Mouse (Mus musculus) hindbrain, embryonic 10.5 days (tissue): Measurements from ENCODE around the gene Nnat. TPM values are rescaled to one million over a fixed set of nuclear protein-coding genes. Genes with fewer than 3 reads are reported as not detected.

ENCODE experiments used
- DNase-seq: peaks from one replicate; pipeline ENCODE4 v3.0.0-alpha.2; 2017; ENCODE audit warnings: low spot score
- H3K27ac ChIP-seq: fragments of 300-500 bp; sonication (generic); 2 replicates; pipeline ENCODE4 v1.5.1; 2016; ENCODE audit warnings: mild to moderate bottlenecking, moderate library complexity
- H3K27me3 ChIP-seq: fragments of 300-500 bp; sonication (generic); 2 replicates; pipeline ENCODE4 v1.6.1; 2016; ENCODE audit warnings: mild to moderate bottlenecking; ENCODE audit not compliant: poor library complexity, insufficient read depth, severe bottlenecking
- H3K36me3 ChIP-seq: fragments of 300-500 bp; sonication (generic); 2 replicates; pipeline ENCODE4 v1.6.1; 2016; ENCODE audit warnings: mild to moderate bottlenecking, moderate library complexity
- H3K4me1 ChIP-seq: fragments of 300-500 bp; sonication (generic); replicated peaks from 2 replicates; pipeline ENCODE4 v1.6.1; 2016; ENCODE audit warnings: mild to moderate bottlenecking
- H3K4me3 ChIP-seq: fragments of 300-500 bp; sonication (generic); 2 replicates; pipeline ENCODE4 v1.5.1; 2016; ENCODE audit warnings: mild to moderate bottlenecking, moderate library complexity
- H3K9me3 ChIP-seq: fragments of 300-500 bp; sonication (generic); 2 replicates; pipeline ENCODE4 v1.6.1; 2016; ENCODE audit warnings: mild to moderate bottlenecking, moderate library complexity
- WGBS: fragments of 180-500 bp; shearing (Covaris S2); methylation state at CpG from one replicate; pipeline ENCODE4 v1.1.7; 2016; 5-methylcytosine and 5-hydroxymethylcytosine counted together
- polyA plus RNA-seq: library from polyadenylated mRNA; unstranded; fragments of >200 nt; fragmentation: Nextera tagmentation; extraction: Ambion mirVana; gene quantifications from 2 replicates; pipeline ENCODE4 v1.2.1, GENCODE M21; 2016

Nnat gene
- polyA plus RNA-seq, 1 experiment from 2014 or later: 2,739 TPM

DNA sequence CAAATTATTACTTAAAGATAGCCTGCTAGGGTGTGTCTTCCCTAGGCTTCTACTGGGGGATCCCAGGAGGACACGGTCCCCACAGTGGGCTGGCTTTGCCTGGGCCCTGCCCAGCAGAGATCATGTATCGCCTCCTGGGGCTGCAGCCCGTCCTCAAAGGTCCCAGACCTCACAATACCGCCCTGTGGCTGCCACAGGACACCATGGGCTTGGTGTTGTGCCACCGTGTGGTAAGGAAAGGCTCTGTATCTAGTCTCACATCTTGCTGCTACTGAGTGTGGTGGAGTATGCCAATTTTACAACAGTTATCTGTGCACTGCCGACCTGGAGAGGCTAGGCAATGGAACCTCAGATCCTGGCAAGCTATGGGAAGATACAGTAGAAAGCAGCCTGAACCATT, 1.4 kb upstream of the Nnat start:
- 52% methylated on average over 6 of the region's 6 CpGs for WGBS
- Histone ChIP-seq H3K36me3 (peaks cover 81% of the 10 kb centered on the region), H3K9me3 (peaks cover 50% of the 10 kb centered on the region), H3K27me3 (0 out of 2 replicates have a peak, but pooled peaks cover under 1% of the 10 kb centered on the region), H3K4me3 (no peak overlapping the region), H3K4me1 (peaks cover 70% of the 10 kb centered on the region), H3K27ac (0 out of 2 replicates have a peak overlapping the region, but pooled peaks have one; percentile 30)
- DNase-seq: peak; percentile 46

DNA sequence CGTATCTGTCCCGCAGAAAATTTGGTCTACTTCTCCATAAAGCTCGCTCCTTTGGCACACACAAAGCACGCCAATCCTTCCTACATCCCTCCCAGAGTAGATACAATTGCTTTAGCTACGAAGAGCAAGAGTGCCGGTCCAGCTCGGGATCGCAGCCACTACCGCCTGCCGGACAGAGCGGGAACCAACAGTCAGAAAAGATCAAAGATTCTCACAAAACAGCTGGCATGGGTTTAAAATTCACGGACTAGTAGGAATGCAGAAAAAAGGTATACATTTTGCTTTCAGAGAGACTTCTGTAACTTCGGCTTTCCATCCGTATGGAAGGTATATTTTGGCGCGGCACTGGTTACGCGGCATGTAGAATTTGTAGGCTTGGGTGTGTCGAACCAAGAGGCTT, 438 bp upstream of the Nnat start:
- H3K36me3 ChIP-seq: peaks cover 87% of the 10 kb centered on the region
- H3K27me3 ChIP-seq: no peaks in the 10 kb centered on the region
- peaks cover 50% of the 10 kb centered on the region for H3K9me3 ChIP-seq
- WGBS: 51% methylated on average over 19 of the region's 19 CpGs
- H3K4me3 ChIP-seq: peak overlapping the region; percentile 57
- peak overlapping the region; percentile 87 for H3K27ac ChIP-seq
- DNase-seq: no peak
- H3K4me1 ChIP-seq: peaks cover 70% of the 10 kb centered on the region

DNA sequence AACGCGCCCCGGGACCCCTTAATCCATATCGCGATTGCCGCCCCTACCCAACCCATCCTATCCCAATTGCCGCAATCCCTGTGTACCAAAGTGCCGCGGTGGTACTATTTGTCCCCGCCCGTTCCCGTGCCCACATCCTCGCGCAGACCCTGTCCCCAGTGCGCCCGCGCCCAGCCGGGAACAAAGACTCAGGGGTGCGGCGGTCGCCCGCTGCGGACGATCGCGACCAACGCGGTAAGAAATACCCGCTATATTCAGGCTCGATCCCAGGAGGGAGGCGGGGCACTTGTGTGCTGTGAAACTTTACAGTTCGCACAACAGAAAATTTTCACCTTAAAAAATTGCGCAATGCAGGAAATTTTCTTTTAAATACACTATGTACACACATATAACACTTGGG, 424 bp downstream of the Nnat start:
- peaks cover 75% of the 10 kb centered on the region for H3K4me1 ChIP-seq
- peaks cover 87% of the 10 kb centered on the region for H3K36me3 ChIP-seq
- H3K4me3 ChIP-seq: peak overlapping the region; percentile 57
- WGBS: 50% methylated on average over 33 of the region's 33 CpGs
- no peak for DNase-seq
- peak overlapping the region; percentile 87 for H3K27ac ChIP-seq
- no peaks in the 10 kb centered on the region for H3K27me3 ChIP-seq
- peaks cover 50% of the 10 kb centered on the region for H3K9me3 ChIP-seq

DNA sequence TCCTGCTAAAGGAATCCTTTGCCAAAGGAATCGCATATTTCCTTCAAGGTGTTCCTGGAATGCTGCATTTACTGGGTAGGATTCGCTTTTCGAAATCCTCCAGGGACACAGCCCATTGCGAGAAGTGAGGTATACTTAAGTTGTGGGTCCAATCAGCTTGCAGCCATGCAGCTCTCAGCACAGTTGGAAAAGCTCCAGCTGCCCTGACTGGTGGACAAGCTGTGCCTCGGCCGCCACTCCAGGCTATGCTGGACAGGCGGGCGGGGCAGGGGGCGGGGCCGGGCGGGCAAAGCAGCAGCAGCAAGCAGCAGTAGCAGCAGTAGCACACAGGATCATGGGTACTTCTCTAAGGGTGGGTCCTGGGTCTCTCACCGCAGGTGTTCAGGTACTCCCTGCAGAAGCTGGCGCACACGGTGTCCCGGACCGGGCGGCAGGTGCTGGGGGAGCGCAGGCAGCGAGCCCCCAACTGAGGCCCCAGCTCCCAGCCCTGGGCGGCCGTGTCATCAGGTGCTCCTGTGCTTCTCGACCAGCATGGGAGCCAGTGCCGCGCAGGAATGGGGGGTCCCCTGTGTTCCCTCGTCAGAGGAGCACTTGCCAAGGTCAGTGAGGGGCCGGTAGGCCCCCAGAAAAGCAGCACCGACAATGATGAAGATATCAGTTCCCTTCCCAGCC, 1.4 kb downstream of the Nnat start:
- H3K27ac ChIP-seq: peak overlapping the region; percentile 79
- H3K4me3 ChIP-seq: peak overlapping the region; percentile 57
- DNase-seq: peak; percentile 82
- H3K36me3 ChIP-seq: peaks cover 78% of the 10 kb centered on the region
- H3K4me1 ChIP-seq: peaks cover 72% of the 10 kb centered on the region
- WGBS: 53% methylated on average over 27 of the region's 27 CpGs
- H3K9me3 ChIP-seq: peaks cover 50% of the 10 kb centered on the region
- no peaks in the 10 kb centered on the region for H3K27me3 ChIP-seq

GRCm38 (mm10) chr2:157563031-157563430, 3.2 kb downstream of the Nnat start:
- DNase-seq: no peak
- peaks cover 46% of the 10 kb centered on the region for H3K9me3 ChIP-seq
- H3K27ac ChIP-seq: peak overlapping the region; percentile 18; the same call in 1 of the 2 replicates
- H3K4me1 ChIP-seq: peaks cover 75% of the 10 kb centered on the region
- WGBS: 55% methylated on average over 2 of the region's 2 CpGs
- H3K36me3 ChIP-seq: peaks cover 61% of the 10 kb centered on the region
- H3K4me3 ChIP-seq: no peak overlapping the region
- no peaks in the 10 kb centered on the region for H3K27me3 ChIP-seq

DNA sequence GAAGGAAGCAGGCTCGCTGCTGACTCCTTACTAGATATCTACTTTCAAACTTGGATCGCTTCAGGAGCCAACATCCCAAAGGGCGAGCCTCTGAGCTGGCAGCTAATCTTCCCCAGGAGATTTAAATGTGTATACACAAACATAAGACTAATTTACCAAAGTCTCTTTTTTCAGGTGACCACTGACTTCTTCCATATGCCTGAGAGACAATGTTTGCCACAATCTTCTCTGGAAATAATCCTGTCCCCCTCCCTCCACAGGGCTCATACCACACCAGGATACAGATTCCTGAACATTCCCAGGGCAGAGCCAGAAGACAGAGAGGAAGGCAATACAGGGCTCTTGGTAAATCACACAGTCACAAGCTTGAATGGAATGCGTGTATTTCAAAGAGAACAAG, 4.8 kb downstream of the Nnat start:
- WGBS: 90% methylated on average over 4 of the region's 4 CpGs
- Histone ChIP-seq H3K27me3 (no peaks in the 10 kb centered on the region), H3K4me3 (peak overlapping the region; percentile 99), H3K4me1 (peaks cover 66% of the 10 kb centered on the region), H3K36me3 (peaks cover 44% of the 10 kb centered on the region), H3K27ac (peak overlapping the region; percentile 99; the same call in 1 of the 2 replicates), H3K9me3 (peaks cover 30% of the 10 kb centered on the region)
- DNase-seq: no peak

- H3K27ac ChIP-seq: peak overlapping the region; percentile 99
- no peak for DNase-seq
- peaks cover 37% of the 10 kb centered on the region for H3K36me3 ChIP-seq
- H3K9me3 ChIP-seq: peaks cover 23% of the 10 kb centered on the region
- H3K27me3 ChIP-seq: no peaks in the 10 kb centered on the region
- H3K4me1 ChIP-seq: peaks cover 67% of the 10 kb centered on the region
- H3K4me3 ChIP-seq: peak overlapping the region; percentile 99
- whole genome bisulfite sequencing: 7% methylated on average over 13 of the region's 13 CpGs
These were observed 5.6 kb downstream of the Nnat start for GRCm38 (mm10) chr2:157565446-157565845.

DNA sequence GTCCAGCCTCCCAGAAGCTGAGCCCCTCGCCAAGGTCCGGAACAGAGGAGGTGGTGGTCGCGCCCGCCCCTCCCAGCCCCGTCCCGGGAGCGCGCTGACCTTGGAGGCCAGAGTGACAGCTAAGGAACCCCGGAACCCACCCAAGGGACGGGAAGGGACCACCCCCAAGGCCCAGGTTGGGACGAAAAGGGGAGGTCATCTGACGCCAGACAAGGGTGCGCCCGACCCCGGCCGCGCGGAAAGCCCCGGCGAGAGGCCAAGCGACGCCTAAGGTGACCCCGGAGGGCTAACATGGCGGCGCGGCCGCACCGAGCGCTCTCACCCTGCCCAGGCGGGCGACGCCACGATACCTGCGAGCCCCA, 6.0 kb downstream of the Nnat start:
- Histone ChIP-seq H3K4me3 (peak overlapping the region; percentile 99), H3K4me1 (peaks cover 72% of the 10 kb centered on the region), H3K27ac (peak overlapping the region; percentile 99), H3K9me3 (peaks cover 21% of the 10 kb centered on the region), H3K36me3 (peaks cover 35% of the 10 kb centered on the region), H3K27me3 (no peaks in the 10 kb centered on the region)
- under 1% methylated on average over 35 of the region's 35 CpGs for whole genome bisulfite sequencing
- DNase-seq: no peak

GRCm38 (mm10) chr2:157566260-157566952, 6.5 kb downstream of the Nnat start:
- DNase-seq: peak; percentile 89
- peak overlapping the region; percentile 99 for H3K27ac ChIP-seq
- WGBS: 0% methylated on average over 36 of the region's 36 CpGs
- H3K4me1 ChIP-seq: peaks cover 74% of the 10 kb centered on the region
- H3K9me3 ChIP-seq: peaks cover 16% of the 10 kb centered on the region
- no peaks in the 10 kb centered on the region for H3K27me3 ChIP-seq
- peaks cover 29% of the 10 kb centered on the region for H3K36me3 ChIP-seq
- peak overlapping the region; percentile 99 for H3K4me3 ChIP-seq

DNA sequence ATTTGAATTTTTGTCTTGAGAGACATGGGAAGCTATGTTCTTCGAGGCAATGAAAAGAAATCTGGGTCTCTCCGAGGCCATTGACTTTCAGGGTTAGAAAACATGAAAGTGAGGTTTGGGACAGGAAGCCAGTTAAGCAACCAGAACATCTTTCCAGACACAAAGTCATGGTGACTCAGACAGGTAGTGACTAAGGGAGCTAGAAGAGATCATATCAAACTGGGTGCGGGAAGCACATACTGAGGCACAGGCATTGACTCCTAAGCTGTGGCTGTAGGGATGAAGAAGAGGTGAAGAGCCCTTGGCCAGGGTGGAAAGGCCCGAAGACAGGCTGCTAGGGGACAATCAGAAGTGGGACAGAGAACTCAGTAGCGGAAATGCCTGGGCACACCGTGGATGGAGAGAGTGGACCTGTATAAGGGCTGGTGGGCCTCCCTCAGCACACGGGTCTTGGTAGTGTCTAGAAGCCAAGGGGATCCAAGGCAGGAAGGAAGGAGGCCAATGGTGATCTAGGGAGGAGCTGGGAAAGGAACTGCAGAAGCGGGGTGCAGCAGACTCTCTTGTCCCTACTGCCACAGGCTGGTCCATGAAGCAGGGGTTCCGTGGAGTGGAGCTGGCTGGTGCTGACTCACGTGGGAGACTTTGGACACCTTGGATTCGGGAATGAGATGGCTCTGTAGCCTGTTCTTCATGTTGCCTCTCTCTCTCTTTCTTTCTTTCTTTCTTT, 7.5 kb downstream of the Nnat start:
- peak overlapping the region; percentile 99 for H3K4me3 ChIP-seq
- no peak for DNase-seq
- H3K36me3 ChIP-seq: peaks cover 20% of the 10 kb centered on the region
- H3K9me3 ChIP-seq: peaks cover 6% of the 10 kb centered on the region; the same call in 1 of the 2 replicates
- peak overlapping the region; percentile 99 for H3K27ac ChIP-seq
- 86% methylated on average over 11 of the region's 11 CpGs for WGBS
- H3K27me3 ChIP-seq: no peaks in the 10 kb centered on the region; the same call in 1 of the 2 replicates
- peaks cover 65% of the 10 kb centered on the region for H3K4me1 ChIP-seq

DNA sequence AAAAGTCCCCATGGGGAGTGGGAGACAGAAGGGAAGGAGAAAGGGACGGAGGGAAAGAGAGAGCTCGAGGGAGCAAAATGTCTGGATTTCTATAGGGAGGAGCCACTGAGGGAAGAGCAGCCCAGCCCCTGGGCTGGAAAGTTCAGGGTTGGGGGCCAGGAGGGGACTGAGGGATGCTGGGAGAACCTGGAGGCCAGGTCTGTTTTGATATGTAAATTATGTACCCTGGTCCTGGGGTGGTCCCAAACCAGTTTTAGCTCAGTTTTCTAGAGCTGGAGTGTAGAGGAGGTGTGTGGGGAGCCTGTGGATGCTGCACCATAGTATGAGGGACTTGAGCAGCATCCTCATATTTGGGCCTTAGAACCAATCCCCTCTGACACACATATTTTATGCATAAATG, 9.0 kb downstream of the Nnat start:
- no peak for DNase-seq
- H3K27ac ChIP-seq: peak overlapping the region; percentile 26; the same call in 1 of the 2 replicates
- 31% methylated on average over 2 of the region's 2 CpGs for WGBS
- no peaks in the 10 kb centered on the region for H3K9me3 ChIP-seq
- H3K4me3 ChIP-seq: no peak overlapping the region
- peaks cover 5% of the 10 kb centered on the region for H3K36me3 ChIP-seq
- peaks cover 52% of the 10 kb centered on the region for H3K4me1 ChIP-seq
- H3K27me3 ChIP-seq: no peaks in the 10 kb centered on the region; the same call in 1 of the 2 replicates

DNA sequence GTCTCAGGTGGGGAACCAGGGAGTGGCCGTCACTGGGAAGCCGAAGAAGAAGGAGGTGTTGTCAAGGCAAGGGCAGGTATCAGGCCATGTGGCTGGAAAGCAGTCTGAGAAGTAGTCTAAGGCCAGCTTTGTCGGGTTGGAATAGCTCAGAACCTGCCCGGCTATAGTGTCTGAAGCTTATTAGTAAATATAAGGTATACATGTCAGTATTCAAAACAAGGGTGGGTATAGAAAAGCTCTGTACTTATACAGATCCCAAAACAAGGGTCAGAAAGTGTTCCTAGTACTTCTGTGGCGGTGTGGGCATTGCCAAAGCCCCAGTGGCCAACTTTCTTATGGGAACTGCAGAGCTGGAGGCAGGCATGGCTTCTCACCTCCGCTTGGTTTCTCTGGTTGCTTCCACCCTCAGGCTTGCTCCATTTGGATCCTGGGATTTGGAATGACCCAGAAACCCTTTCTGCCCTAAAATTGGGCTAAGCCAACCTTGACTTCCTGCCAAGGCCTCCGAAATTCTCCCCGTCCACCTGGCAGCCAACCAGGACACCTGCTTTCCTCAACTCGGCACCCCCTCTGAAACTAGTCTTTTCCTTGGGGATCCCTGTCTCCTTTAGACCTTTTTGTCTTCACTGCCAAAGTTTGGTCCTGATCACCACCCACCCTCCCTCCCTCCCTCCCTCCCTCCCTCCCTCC, 10.1 kb downstream of the Nnat start:
- WGBS: 75% methylated on average over 9 of the region's 9 CpGs
- H3K27me3 ChIP-seq: no peaks in the 10 kb centered on the region; the same call in 1 of the 2 replicates
- H3K4me3 ChIP-seq: no peak overlapping the region
- H3K9me3 ChIP-seq: no peaks in the 10 kb centered on the region
- H3K27ac ChIP-seq: 0 out of 2 replicates have a peak overlapping the region, but pooled peaks have one; percentile 31
- peaks cover 41% of the 10 kb centered on the region for H3K4me1 ChIP-seq
- H3K36me3 ChIP-seq: no peaks in the 10 kb centered on the region
- DNase-seq: no peak
